Mouse (Mus musculus): ENCODE results near the gene Il6st.

- TF ChIP-seq POLR2A (IDR thresholded peaks at IDR 0.05; ENCODE audit: insufficient read depth, low read depth, low read length) (no peak), CTCF (IDR thresholded peaks at IDR 0.05; ENCODE audit: insufficient read depth, low read depth, low read length) (no peak)
These were observed 37.4 kb upstream of the Il6st start for GRCm38 (mm10) chr13:112426265-112427135.
